Mouse (Mus musculus): ENCODE data around the gene Sox10.

Sox10 gene

DNA sequence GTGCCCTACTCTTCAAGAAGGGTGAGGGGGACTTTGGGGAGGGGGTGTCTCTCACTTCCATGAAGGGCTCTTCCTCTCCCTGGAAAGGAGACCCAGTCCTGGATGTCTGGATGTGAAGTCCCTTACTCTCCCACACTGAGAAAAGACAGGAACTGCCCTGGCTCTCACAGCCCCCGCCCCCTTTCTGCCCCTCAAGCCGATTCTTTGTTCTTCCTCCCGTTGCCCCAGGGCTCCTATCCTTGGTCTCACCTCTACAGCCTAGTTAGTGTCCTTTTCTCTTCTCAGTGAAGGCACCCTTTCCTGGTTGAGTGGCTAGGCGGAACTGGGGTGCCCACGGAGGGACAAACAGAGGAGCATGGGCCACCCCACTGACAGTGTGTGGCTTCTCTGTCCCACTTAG, at the start of gene Sox10:
Gene Sox10 (minus strand): TSS at position 101 of the 400 bp plus-strand sequence.
- no peak for DNase-seq

- no peak for DNase-seq
Observed at GRCm38 (mm10) chr15:79213591-79213990, 48.6 kb upstream of the Sox10 start.

- DNase-seq, result no peak
Observed at GRCm38 (mm10) chr15:79212750-79213446, 47.9 kb upstream of the Sox10 start.

DNA sequence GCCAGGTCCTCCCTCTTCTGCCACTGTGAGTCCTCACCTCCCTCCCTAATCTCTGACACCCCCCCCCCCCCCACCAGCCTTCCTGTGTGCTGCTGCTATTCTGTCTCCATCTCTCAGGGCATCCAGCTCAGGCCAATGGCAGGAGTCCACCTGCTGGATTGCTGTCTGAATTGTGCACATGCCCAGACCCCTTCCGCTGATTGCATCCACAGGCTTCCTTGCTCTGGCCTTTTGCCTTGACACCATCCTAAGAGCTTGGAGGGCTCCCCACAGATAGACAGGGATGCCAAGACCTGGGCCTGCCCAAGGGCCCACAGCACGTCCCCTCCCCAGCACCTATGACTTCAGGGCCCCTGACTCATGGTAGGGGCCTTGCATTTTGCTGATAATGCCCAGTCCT, 45.3 kb upstream of the Sox10 start:
- DNase-seq, result no peak

DNA sequence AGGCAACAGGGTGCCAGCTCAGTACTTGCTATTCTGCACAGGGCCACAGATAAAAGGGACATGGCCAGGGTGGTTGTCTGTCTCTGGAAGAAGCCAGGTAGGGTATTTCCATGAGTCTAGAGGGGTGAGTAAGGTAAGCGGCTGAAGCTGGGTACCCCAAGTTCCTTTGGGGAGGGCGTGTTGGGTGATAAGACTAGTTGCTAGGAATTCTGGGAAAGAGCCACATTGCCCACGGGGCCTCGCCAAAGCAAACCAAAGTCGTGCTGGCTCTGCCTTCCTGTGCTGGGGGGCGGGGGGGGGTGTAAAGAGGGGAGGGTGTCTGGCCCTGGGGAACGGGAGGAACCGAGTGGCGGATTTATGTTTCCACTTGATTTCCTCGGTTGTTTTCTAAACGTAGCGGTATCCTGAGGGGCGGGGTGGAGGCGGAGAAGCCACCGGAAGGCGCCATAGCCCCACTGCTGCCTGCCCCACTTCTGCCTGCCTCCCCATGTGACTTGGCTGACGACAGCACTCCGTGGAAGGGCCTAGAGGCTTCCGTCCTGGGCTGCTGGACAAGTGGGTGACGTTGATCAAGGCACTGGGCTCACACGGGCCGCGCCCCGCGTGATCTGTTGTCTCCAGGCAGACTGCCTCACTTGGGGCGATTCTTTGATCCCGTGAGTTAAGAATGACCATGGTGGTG, 43.9 kb upstream of the Sox10 start:
- peak in 1 of 2 experiments; percentile 12 for DNase-seq

DNA sequence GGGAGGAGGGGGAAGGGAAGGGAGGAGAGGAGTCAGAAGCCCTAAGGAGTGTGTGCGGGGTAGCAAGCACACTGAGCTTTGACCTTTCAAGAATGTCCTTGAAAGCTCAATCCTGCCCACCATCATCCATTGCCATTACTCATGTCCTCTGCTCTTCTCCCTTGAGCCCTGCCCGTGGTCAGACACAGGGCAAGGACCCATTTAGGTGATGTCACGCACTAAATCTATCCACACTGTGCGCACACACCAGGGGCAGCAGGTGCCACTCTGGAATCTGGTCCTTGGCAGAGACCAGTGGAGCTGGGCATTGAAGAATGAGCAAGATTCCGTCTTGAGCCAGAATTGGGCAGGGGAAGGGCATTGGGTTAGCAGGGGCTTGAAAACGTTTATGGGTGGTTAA, 43.2 kb upstream of the Sox10 start:
- DNase-seq, result no peak

- DNase-seq, result no peak
Observed at GRCm38 (mm10) chr15:79202575-79202974, 37.5 kb upstream of the Sox10 start.

DNA sequence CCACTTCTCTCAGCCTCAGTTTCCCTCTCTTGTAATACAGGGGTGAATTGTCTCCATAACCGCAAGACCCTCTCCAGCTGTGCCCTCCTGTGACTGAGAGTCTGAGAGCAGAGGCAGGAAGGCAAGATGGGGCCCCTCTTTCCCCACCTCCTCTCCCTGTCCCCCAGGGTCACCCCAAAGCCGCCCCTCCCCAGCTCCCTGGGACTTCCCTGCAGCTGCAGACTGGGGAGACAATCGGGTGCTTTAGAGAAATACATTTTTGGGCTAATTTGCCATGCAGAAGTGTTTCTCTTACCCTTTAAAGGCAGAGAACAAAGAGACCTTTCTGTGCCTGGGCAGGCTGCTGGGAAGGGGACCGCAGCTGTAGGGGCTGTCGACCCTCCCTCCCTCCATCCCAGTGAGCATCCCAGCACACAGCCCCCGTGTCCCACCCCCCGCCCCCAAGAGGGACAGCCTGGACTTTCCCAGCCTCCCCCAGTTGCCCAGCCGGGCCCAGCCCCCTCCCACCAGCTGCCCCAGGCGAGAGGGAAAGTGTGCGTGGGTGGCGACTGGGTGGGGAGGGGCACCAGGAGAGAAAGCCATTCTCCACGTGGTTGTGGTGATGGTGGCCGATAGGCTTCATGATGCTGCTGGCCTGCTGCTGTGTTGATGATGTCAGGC, 36.6 kb upstream of the Sox10 start:
- DNase-seq, result no peak

- no peak for DNase-seq
Observed at GRCm38 (mm10) chr15:79199390-79199976, 34.4 kb upstream of the Sox10 start.

- DNase-seq, result no peak
Observed at GRCm38 (mm10) chr15:79195492-79195891, 30.5 kb upstream of the Sox10 start.

- DNase-seq, result no peak
Observed at GRCm38 (mm10) chr15:79194946-79195345, 29.9 kb upstream of the Sox10 start.

DNA sequence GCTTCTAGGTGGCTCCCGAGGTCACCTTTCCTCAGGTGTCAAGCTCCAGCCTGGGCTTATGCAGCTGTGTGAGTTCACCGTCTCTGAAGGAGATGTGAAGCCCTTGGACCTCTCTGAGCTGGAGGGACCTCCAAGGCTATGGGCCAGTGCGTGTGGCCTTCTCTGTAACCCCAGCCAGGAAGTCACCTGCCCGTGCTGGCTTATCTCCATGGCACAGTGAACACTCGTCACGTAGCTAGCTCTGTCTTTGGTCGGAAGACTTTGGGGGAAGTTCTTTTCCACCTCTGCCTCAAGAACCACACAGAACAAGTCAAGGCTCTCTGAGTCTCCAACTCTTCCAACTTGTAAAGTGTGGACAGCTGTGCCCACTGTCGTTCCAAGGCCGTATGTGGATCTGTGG, 29.0 kb upstream of the Sox10 start:
- no peak for DNase-seq

DNA sequence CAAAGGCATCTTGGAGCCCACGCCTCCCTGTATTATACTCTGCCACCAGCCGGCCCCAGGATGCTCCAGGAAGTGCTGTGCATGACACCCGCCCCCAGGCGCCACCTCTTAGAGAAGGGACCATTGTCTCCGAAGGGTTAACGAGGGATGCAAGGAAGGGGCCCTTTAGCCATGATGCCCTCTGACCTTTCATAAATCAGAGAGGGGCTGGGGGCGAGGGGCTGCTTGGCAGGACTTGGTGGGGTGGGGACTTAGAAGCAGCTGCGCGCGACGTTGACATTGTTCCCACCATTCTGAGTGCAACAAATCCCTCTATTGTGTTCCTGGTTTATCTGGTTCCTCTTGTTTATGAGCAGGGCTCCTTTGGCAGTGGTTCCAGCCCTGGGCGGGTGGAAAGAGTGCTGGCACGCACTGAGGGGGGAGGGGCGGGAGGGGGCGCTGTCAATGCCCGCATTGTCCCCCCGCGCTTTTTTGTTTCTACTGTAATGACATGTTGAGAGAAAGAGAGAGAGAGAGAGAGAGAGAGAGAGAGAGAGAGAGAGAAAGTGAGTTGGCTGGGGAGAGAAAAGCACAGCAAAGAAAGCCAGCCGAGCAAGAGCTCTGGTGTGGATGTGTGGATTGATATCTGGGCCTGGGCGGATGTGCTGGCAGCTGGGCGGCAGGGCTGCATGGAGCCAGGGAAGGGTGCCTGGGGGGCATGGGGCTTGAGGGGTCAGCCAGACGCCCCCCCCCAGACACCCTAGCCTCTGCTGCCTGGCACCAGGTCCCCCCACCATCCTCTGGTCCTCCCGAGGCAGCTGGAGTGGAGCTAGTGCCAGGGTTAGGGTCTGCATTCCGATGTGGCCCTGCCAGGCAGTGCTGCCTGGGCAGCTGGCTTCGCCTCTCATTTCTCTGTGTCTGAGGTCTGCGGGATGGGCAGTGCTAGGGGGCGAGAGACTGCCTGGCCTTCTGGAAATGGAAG, 28.1 kb upstream of the Sox10 start:
- DNase-seq, result peak in 1 of 2 experiments; percentile 38

DNA sequence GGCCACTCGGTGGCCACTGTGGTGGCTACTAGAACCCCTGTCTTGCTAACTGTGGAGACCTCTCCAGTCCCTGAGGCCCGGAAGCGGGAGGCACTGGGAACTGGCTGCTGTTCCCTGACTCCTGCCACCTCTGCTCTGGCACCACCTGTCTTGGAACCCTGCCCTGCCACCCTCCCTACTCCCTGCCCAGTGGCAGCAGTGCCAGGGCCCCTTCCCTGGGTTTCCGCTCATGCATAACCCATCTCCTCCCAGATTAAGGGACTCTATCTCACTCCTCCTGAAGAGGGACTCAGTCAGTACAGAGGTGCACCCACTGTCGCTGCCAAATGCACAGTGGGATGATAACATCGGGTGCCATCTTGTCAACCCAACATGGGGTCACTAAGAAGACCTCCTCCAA, 27.4 kb upstream of the Sox10 start:
- DNase-seq, result no peak

DNA sequence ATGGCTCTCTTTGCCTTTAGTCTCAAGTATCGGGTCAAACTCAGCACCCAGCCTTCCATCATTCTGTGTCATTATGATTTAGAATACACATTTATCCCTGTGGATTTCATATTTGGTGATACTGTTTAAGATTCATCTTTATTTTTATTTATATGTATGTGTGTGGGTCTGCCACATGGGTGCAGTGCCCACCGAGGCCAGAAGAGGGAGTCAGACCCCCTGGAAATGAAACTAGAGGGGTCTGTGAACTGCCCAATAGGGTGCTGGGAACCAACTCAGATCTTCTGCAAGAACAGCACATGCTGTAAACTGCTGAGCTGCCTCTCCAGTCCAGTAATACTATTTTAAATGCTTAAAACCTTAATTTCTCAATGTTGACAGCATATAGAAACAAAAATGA, 26.4 kb upstream of the Sox10 start:
- DNase-seq, result no peak

GRCm38 (mm10) chr15:79187819-79188218, 22.8 kb upstream of the Sox10 start:
- no peak for DNase-seq

GRCm38 (mm10) chr15:79185213-79185612, 20.2 kb upstream of the Sox10 start:
- no peak for DNase-seq

DNA sequence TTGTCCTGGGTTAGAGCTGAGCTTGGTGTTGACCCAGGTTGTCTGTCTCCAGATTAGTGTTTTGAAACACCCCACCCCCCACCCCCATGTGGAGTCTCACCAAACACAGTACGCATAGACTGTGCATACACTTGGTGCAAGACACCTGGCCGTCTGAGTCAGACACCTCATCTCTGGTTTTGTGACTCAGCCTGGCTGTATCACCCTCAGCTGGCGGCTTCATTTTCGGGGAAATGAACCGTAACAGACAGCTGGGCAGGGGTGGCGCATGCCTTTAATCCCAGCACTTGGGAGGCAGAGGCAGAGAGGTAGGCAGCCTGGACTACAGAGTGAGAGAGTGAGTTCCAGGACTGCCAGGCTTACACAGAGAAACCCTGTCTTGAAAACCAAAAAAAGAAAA, 11.9 kb upstream of the Sox10 start:
- no peak for DNase-seq

DNA sequence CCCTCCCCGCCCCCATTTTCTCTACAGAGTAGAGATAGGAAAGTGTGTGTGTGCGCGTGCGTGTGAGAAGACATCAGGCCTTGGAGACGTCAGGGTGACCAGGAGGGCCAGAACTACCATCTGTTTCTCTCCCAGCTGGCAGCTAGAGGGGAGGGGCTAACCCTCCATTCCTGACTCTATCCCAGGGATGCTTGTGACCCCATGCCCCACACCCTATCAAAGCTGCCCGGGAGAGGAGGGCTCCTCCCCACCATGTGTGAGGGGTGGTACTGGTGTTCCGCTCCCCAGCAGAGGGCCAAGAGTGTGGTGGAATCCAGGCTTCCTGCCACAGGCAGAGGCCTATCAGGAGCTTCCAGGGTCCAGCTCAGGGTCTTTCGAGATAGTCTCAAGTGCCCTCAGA, 1.7 kb upstream of the Sox10 start:
- DNase-seq, result peak in 1 of 2 experiments; percentile 35

DNA sequence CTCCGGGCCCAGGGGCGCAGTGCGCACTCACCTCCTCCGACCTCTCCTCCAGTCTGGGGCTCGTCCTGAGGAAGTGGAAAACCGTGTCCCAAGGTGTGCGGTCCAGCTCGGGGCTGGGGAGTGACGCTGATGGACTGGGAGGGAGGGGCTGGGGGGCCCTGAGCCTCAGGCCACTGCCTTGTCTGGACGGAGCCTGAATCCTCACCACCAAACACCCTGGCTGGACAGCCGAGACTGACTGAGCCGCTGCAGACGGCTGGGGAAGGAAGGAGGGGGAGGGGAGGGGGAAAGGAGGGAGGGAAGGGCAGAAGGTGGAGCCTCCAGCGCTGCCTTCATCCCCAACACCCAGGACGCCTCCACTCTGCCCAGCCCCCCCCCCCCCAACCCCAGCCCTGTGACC, 789 bp downstream of the Sox10 start:
- no peak for DNase-seq

DNA sequence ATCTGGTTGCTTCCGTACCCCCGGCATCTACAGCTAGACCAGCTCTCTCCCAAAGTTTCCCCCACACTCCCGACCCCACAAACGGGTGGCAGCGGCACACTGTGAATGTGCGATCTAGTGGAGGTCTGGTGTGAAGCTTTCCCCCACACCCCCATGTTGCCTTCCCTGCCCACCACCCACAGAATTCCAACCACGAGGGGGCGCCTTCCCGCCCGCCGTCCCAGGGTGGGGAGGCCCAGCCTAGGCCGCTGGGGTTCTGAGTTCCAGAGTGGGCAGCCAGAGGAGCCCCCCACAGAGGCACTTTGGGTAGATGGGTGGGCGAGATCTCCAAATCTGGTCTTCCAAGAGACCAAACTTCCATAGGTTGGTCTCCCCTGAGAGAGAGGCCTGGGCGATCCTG, 2.2 kb downstream of the Sox10 start:
- DNase-seq, result no peak

DNA sequence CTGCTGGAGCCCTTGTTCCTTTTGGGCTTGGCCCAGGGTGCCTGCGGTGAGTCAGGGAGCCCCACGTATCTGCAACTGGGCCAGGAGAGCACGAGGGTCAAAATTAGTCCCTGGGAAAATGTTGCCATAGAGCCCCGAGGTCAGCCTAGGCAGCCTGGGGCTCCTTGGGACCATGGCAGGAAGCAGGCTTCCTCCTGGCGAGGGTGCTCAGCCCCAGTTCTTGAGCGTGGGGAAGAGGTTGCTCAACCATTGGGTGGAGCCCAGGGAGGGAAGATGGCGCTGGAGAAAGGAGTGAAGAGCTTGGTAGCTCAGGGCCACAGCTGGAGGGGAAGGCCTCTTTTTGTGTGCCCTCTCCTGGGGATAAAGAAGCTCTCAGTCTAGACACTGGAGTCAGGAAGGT, 2.7 kb downstream of the Sox10 start:
- DNase-seq, result no peak

- DNase-seq, result no peak
Observed at GRCm38 (mm10) chr15:79155572-79155971, 9.5 kb downstream of the Sox10 start.
